ENCODE assay signal across 8 mouse cellular contexts in genomic region chr3:108174672-108175531, GRCm38 (mm10). TPM values are rescaled to one million over a fixed set of nuclear protein-coding genes. Genes with fewer than 3 reads are reported as not detected.
DNase-seq lines count a peak whose midpoint lies in the region; ATAC-seq and TF ChIP-seq lines count a peak whose summit lies in the region.

No protein-coding gene starts in this region.

- peaks cover 26% of the 10 kb centered on the region for H3K4me1 ChIP-seq in forebrain, embryonic 12.5 days
- H3K4me1 ChIP-seq in midbrain, postnatal 0 days (ENCODE audit: insufficient read depth, low read length), result peaks cover 8% of the 10 kb centered on the region; the same call in 1 of the 2 replicates
- no peaks in the 10 kb centered on the region for H3K4me1 ChIP-seq in liver, postnatal 0 days (ENCODE audit: insufficient read depth)

- no peak overlapping the region; the same call in 1 of the 2 replicates for H3K4me3 ChIP-seq in forebrain, embryonic 12.5 days (replicated peaks)
- no peak overlapping the region for H3K4me3 ChIP-seq in midbrain, postnatal 0 days (ENCODE audit: low read depth, low read length)
- no peak overlapping the region for H3K4me3 ChIP-seq in liver, postnatal 0 days (ENCODE audit: low read depth, low read length)

- intact Hi-C loops in heart, postnatal 36 days (cut with DNase I), result no loop called here

- 17% methylated on average over 14 of the region's 14 CpGs for WGBS in forebrain, embryonic 12.5 days
- WGBS in midbrain, postnatal 0 days, result 21% methylated on average over 14 of the region's 14 CpGs
- whole genome bisulfite sequencing in liver, postnatal 0 days (ENCODE audit: insufficient replicate concordance), result 46% methylated on average over 14 of the region's 14 CpGs

- no peaks in the 10 kb centered on the region for H3K36me3 ChIP-seq in forebrain, embryonic 12.5 days (replicated peaks)
- no peaks in the 10 kb centered on the region for H3K36me3 ChIP-seq in midbrain, postnatal 0 days (ENCODE audit: insufficient read depth, low read length)
- H3K36me3 ChIP-seq in liver, postnatal 0 days (replicated peaks; ENCODE audit: insufficient read depth, low read length), result no peaks in the 10 kb centered on the region

- TF ChIP-seq CTCF in midbrain, postnatal 0 days (IDR thresholded peaks at IDR 0.05), result no peak
- no peak for TF ChIP-seq CTCF in liver, postnatal 0 days (IDR thresholded peaks at IDR 0.05; ENCODE audit: low read depth)

- peak overlapping the region; percentile 88 for H3K27ac ChIP-seq in forebrain, embryonic 12.5 days
- peak overlapping the region; percentile 64 for H3K27ac ChIP-seq in midbrain, postnatal 0 days (ENCODE audit: low read depth, low read length)
- no peak overlapping the region for H3K27ac ChIP-seq in liver, postnatal 0 days (ENCODE audit: low read depth)

- ATAC-seq in forebrain, embryonic 12.5 days (ENCODE audit: low FRiP score), result peak; percentile 93
- ATAC-seq in midbrain, postnatal 0 days (ENCODE audit: low FRiP score), result peak; percentile 62
- no peak for ATAC-seq in liver, postnatal 0 days

- TF ChIP-seq EP300 in liver, postnatal 0 days (IDR thresholded peaks at IDR 0.05; ENCODE audit: low read depth), result no peak

- peak overlapping the region; percentile 22; the same call in 1 of the 2 replicates for H3K9ac ChIP-seq in forebrain, embryonic 12.5 days
- peak overlapping the region; percentile 19; the same call in 1 of the 2 replicates for H3K9ac ChIP-seq in midbrain, postnatal 0 days (replicated peaks; ENCODE audit: low read length, poor library complexity, severe bottlenecking)
- no peak overlapping the region for H3K9ac ChIP-seq in liver, postnatal 0 days (replicated peaks)

- peaks cover 10% of the 10 kb centered on the region for H3K27me3 ChIP-seq in forebrain, embryonic 12.5 days
- no peaks in the 10 kb centered on the region for H3K27me3 ChIP-seq in midbrain, postnatal 0 days (ENCODE audit: insufficient read depth, low read length)
- H3K27me3 ChIP-seq in liver, postnatal 0 days (ENCODE audit: insufficient read depth, low read length), result no peaks in the 10 kb centered on the region

- H3K9me3 ChIP-seq in forebrain, embryonic 12.5 days, result no peaks in the 10 kb centered on the region
- H3K9me3 ChIP-seq in midbrain, postnatal 0 days (ENCODE audit: low read length), result no peaks in the 10 kb centered on the region
- H3K9me3 ChIP-seq in liver, postnatal 0 days (ENCODE audit: low read length), result no peaks in the 10 kb centered on the region

- peak overlapping the region; percentile 37 for H3K4me2 ChIP-seq in forebrain, embryonic 12.5 days
- peak overlapping the region; percentile 15; the same call in 1 of the 2 replicates for H3K4me2 ChIP-seq in midbrain, postnatal 0 days (ENCODE audit: low read depth, low read length, poor library complexity, severe bottlenecking)
- no peak overlapping the region for H3K4me2 ChIP-seq in liver, postnatal 0 days (ENCODE audit: low read depth, low read length)

- peak; percentile 18 to 56 for DNase-seq in urinary bladder, postnatal 36 days (ENCODE audit: low spot score in 2 of 2)
- no peak for DNase-seq in urinary bladder, postnatal 10 days (ENCODE audit: low spot score)
- peak; percentile 39 to 51 for DNase-seq in heart, postnatal 36 days
- DNase-seq in layer of hippocampus, postnatal 10 days (ENCODE audit: low spot score in 2 of 2), result peak; percentile 78
- DNase-seq in midbrain, postnatal 0 days (ENCODE audit: low spot score), result peak; percentile 87
- DNase-seq in liver, result no peak
- DNase-seq in liver, postnatal 0 days, result no peak

RNA-seq across cellular contexts. Expression of gene Amigo1, which starts 11.2 kb away (rescaled TPM):
- polyA plus RNA-seq in forebrain, embryonic 12.5 days (2016; fragmentation: Nextera tagmentation; extraction: Ambion mirVana), result 7.5 and 8.9 TPM in 2 replicates
- total RNA-seq in heart, postnatal 36 days (2021), result 10 to 100 TPM; 15.1 to 15.5 TPM
- total RNA-seq in layer of hippocampus, postnatal 10 days (2021), result 10 to 100 TPM; 36.9 to 37.2 TPM
- 35.5 and 37.8 TPM in 2 replicates for total RNA-seq in midbrain, postnatal 0 days (2014; rRNA removed)
- 12.2 and 12.6 TPM in 2 replicates for polyA plus RNA-seq in midbrain, postnatal 0 days (2015; fragmentation: Nextera tagmentation; extraction: Ambion mirVana)
- 1.2 and 1.5 TPM in 2 replicates for polyA plus RNA-seq in liver, postnatal 0 days (2015; fragmentation: Nextera tagmentation; extraction: Ambion mirVana)

RNA-seq across cellular contexts. Expression of gene Gpr61, which starts 20.2 kb away (rescaled TPM):
- polyA plus RNA-seq in forebrain, embryonic 12.5 days (2016; fragmentation: Nextera tagmentation; extraction: Ambion mirVana), result 0.44 and 0.63 TPM in 2 replicates
- not detected for total RNA-seq in heart, postnatal 36 days (2021)
- 10 to 100 TPM; 14.5 to 15.0 TPM for total RNA-seq in layer of hippocampus, postnatal 10 days (2021)
- total RNA-seq in midbrain, postnatal 0 days (2014; rRNA removed), result 12.2 and 12.8 TPM in 2 replicates
- 7.8 and 8.4 TPM in 2 replicates for polyA plus RNA-seq in midbrain, postnatal 0 days (2015; fragmentation: Nextera tagmentation; extraction: Ambion mirVana)
- polyA plus RNA-seq in liver, postnatal 0 days (2015; fragmentation: Nextera tagmentation; extraction: Ambion mirVana), result not detected in 2 replicates

RNA-seq across cellular contexts. Expression of gene Cyb561d1, which starts 26.1 kb away (rescaled TPM):
- polyA plus RNA-seq in forebrain, embryonic 12.5 days (2016; fragmentation: Nextera tagmentation; extraction: Ambion mirVana), result 4.3 and 5.6 TPM in 2 replicates
- 1 to 10 TPM; 5.3 to 5.5 TPM for total RNA-seq in heart, postnatal 36 days (2021)
- 10 to 100 TPM; 10.6 to 11.2 TPM for total RNA-seq in layer of hippocampus, postnatal 10 days (2021)
- total RNA-seq in midbrain, postnatal 0 days (2014; rRNA removed), result 3.7 and 4.9 TPM in 2 replicates
- 3.5 and 4.0 TPM in 2 replicates for polyA plus RNA-seq in midbrain, postnatal 0 days (2015; fragmentation: Nextera tagmentation; extraction: Ambion mirVana)
- polyA plus RNA-seq in liver, postnatal 0 days (2015; fragmentation: Nextera tagmentation; extraction: Ambion mirVana), result 1.5 and 1.6 TPM in 2 replicates

RNA-seq across cellular contexts. Expression of gene Gnai3, which starts 29.0 kb away (rescaled TPM):
- polyA plus RNA-seq in forebrain, embryonic 12.5 days (2016; fragmentation: Nextera tagmentation; extraction: Ambion mirVana), result 198 and 205 TPM in 2 replicates
- 10 to 100 TPM; 18.3 to 20.0 TPM for total RNA-seq in heart, postnatal 36 days (2021)
- total RNA-seq in layer of hippocampus, postnatal 10 days (2021), result 10 to 100 TPM; 54.7 to 59.4 TPM
- 70.8 and 97.2 TPM in 2 replicates for total RNA-seq in midbrain, postnatal 0 days (2014; rRNA removed)
- polyA plus RNA-seq in midbrain, postnatal 0 days (2015; fragmentation: Nextera tagmentation; extraction: Ambion mirVana), result 87.4 and 93.6 TPM in 2 replicates
- polyA plus RNA-seq in liver, postnatal 0 days (2015; fragmentation: Nextera tagmentation; extraction: Ambion mirVana), result 41.9 and 49.1 TPM in 2 replicates

RNA-seq across cellular contexts. Expression of gene Atxn7l2, which starts 35.8 kb away (rescaled TPM):
- 24.0 and 28.1 TPM in 2 replicates for polyA plus RNA-seq in forebrain, embryonic 12.5 days (2016; fragmentation: Nextera tagmentation; extraction: Ambion mirVana)
- 1 to 10 TPM; 2.6 to 3.2 TPM for total RNA-seq in heart, postnatal 36 days (2021)
- total RNA-seq in layer of hippocampus, postnatal 10 days (2021), result 10 to 100 TPM; 21.1 to 26.1 TPM
- 22.5 and 24.9 TPM in 2 replicates for total RNA-seq in midbrain, postnatal 0 days (2014; rRNA removed)
- polyA plus RNA-seq in midbrain, postnatal 0 days (2015; fragmentation: Nextera tagmentation; extraction: Ambion mirVana), result 16.1 and 19.3 TPM in 2 replicates
- 1.4 TPM in 2 replicates for polyA plus RNA-seq in liver, postnatal 0 days (2015; fragmentation: Nextera tagmentation; extraction: Ambion mirVana)

Comparison
In these comparisons a context has a peak if more than half of its experiments do, and no peak if none do; other contexts are left out.
1. DNase-seq: peak in urinary bladder, postnatal 36 days (2 of 2), heart, postnatal 36 days (2 of 2), layer of hippocampus, postnatal 10 days (2 of 2) and midbrain, postnatal 0 days (single experiment); none in urinary bladder, postnatal 10 days (single experiment), liver (single experiment) and liver, postnatal 0 days (single experiment).
2. RNA of gene Gpr61, which starts 20.2 kb away (total RNA-seq): 14.5 to 15.0 TPM in layer of hippocampus, postnatal 10 days and 12.2 to 12.8 TPM in midbrain, postnatal 0 days; not detected in heart, postnatal 36 days; every median in the first group is over 10 times any median in the second.